Mouse (Mus musculus): ENCODE measurements around the gene Slc5a8. TPM values are rescaled to one million over a fixed set of nuclear protein-coding genes. Genes with fewer than 3 reads are reported as not detected.

The Slc5a8 gene
- not detected in 2 replicates for polyA plus RNA-seq (2012)

DNA sequence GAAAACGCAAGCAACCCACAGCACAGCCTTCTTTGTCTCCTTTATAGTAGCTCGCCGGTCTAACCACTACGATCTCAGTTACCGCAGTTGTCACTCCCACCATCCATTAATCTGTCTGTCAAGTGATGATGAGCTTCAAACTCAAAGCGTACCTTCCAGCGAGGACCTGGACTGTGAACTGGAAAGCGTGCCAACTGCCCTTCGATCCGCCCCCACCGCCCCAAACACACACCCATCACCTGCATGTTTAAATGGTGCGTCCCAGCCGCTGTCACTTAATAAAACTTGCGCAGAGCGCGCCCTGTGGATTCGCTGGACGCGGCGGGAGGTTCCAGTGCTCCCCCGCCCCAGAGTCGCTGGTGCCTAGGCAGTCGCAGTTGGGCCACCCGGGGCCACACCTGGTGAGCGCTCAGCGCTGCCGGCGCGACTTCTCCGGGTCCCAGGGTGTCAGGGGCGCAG, at the start of gene Slc5a8:
Gene Slc5a8 (plus strand): TSS at position 361 of the 459 bp plus-strand sequence.
- H3K9me3 ChIP-seq (ENCODE audit: control insufficient read depth, low read length) = no peaks in the 10 kb centered on the region
- H3K4me3 ChIP-seq (replicated peaks) = no peak within 1 kb of the TSS
- no peaks in the 10 kb centered on the region for H3K4me1 ChIP-seq (ENCODE audit: control insufficient read depth)
- TF ChIP-seq GATA1 (IDR thresholded peaks at IDR 0.05; ENCODE audit: low read length) (no peak), TAL1 (IDR thresholded peaks at IDR 0.05; ENCODE audit: low read length) (no peak)
- H3K36me3 ChIP-seq (ENCODE audit: control insufficient read depth) = no peaks in the 10 kb centered on the region
- peaks cover 24% of the 10 kb centered on the region for H3K27me3 ChIP-seq (ENCODE audit: control insufficient read depth)

GRCm38 (mm10) chr10:88848876-88849476, 36.8 kb upstream of the Slc5a8 start:
- Histone ChIP-seq H3K27me3 (ENCODE audit: control insufficient read depth) (no peaks in the 10 kb centered on the region), H3K36me3 (ENCODE audit: control insufficient read depth) (no peaks in the 10 kb centered on the region), H3K4me3 (replicated peaks) (no peak overlapping the region), H3K4me1 (ENCODE audit: control insufficient read depth) (no peaks in the 10 kb centered on the region), H3K9me3 (ENCODE audit: control insufficient read depth, low read length) (peaks cover 4% of the 10 kb centered on the region)
- no peak for TF ChIP-seq TAL1 (IDR thresholded peaks at IDR 0.05; ENCODE audit: low read length)
- no peak for TF ChIP-seq GATA1 (IDR thresholded peaks at IDR 0.05; ENCODE audit: low read length)

DNA sequence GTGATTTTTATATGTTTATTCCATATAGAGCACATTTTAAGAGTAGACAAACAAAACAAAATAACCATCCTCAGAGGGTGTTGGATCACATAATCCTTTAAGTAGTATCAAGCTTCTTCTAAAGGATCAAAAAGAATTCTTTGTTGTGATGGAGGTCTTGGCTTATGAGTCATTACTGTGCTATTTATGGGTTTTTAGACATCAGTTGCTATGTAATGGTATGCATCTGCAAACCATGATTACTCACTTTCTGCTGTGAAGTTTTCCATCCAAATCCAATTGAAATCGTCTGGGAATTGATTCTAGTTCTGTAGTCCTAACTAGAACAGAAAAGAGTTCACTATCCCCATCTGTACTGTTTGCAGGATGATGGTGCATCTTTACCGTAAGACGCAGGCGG, 35.8 kb upstream of the Slc5a8 start:
- no peak overlapping the region for H3K4me3 ChIP-seq (replicated peaks)
- H3K27me3 ChIP-seq (ENCODE audit: control insufficient read depth) = no peaks in the 10 kb centered on the region
- H3K4me1 ChIP-seq (ENCODE audit: control insufficient read depth) = no peaks in the 10 kb centered on the region
- peaks cover 4% of the 10 kb centered on the region for H3K9me3 ChIP-seq (ENCODE audit: control insufficient read depth, low read length)
- H3K36me3 ChIP-seq (ENCODE audit: control insufficient read depth) = no peaks in the 10 kb centered on the region
- TF ChIP-seq TAL1 (IDR thresholded peaks at IDR 0.05; ENCODE audit: low read length) = no peak
- TF ChIP-seq GATA1 (IDR thresholded peaks at IDR 0.05; ENCODE audit: low read length) = no peak

DNA sequence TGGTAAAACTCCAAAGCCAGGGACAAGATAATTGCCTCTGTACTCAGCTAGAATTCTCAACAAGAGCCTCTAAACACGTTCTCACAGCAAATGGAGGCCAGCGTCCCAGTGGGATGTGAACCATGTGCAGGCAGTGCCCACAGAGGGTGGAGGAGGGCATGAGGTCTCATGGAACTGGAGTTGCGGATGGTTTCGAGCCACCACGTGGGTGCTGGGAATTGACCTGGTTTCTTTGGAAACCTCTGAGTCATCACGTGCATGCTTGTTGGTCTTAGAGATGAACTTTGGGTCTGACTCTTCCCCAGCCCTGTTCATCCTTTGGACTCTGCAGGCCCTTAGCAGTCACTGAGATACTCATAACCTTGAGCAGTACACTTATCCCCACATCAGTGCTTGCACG, 32.5 kb upstream of the Slc5a8 start:
- Histone ChIP-seq H3K36me3 (ENCODE audit: control insufficient read depth) (no peaks in the 10 kb centered on the region), H3K9me3 (ENCODE audit: control insufficient read depth, low read length) (peaks cover 4% of the 10 kb centered on the region), H3K4me3 (replicated peaks) (no peak overlapping the region), H3K27me3 (ENCODE audit: control insufficient read depth) (no peaks in the 10 kb centered on the region), H3K4me1 (ENCODE audit: control insufficient read depth) (no peaks in the 10 kb centered on the region)
- TF ChIP-seq TAL1 (IDR thresholded peaks at IDR 0.05; ENCODE audit: low read length) = no peak
- no peak for TF ChIP-seq GATA1 (IDR thresholded peaks at IDR 0.05; ENCODE audit: low read length)

DNA sequence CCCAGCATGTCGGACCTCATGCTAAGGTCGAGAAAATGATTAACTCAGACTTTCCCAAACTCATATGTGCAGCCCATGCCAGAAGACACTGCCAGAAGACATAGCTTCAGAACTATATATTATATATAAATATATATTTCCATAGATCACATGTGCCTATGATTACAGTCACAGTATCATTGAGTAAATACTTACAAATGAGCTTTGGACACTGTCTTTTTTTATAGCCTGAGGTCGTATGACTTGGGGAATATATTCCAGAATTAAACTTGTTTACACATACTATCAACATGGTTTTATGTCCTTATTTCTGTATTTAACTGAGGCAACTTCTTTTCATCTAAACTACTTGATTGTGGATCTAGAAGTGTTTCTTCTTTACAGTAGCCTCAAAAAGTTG, 24.9 kb upstream of the Slc5a8 start:
- Histone ChIP-seq H3K9me3 (ENCODE audit: control insufficient read depth, low read length) (no peaks in the 10 kb centered on the region), H3K4me1 (ENCODE audit: control insufficient read depth) (no peaks in the 10 kb centered on the region), H3K4me3 (replicated peaks) (no peak overlapping the region), H3K27me3 (ENCODE audit: control insufficient read depth) (no peaks in the 10 kb centered on the region), H3K36me3 (ENCODE audit: control insufficient read depth) (no peaks in the 10 kb centered on the region)
- TF ChIP-seq TAL1 (IDR thresholded peaks at IDR 0.05; ENCODE audit: low read length) = no peak
- no peak for TF ChIP-seq GATA1 (IDR thresholded peaks at IDR 0.05; ENCODE audit: low read length)

DNA sequence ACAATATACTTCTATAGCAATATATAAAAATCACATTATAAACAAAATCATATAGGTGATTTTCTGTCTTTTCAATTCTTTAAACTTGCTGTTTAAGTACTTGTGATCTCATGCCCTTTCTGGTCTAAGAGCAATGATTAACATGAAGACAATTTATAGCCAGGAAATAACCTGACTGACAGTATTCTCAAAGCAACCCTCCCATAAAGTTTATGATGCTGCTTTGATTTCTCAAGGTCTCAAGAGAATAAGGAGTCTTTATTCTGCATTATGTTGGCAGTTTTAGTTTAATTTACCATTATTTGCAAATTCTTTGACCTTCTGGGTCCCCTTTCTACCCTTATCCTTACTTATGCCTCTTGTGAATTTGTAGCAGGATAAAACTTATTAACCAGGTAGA, 24.4 kb upstream of the Slc5a8 start:
- TF ChIP-seq TAL1 (IDR thresholded peaks at IDR 0.05; ENCODE audit: low read length) = no peak
- no peak for TF ChIP-seq GATA1 (IDR thresholded peaks at IDR 0.05; ENCODE audit: low read length)
- no peak overlapping the region for H3K4me3 ChIP-seq (replicated peaks)
- H3K27me3 ChIP-seq (ENCODE audit: control insufficient read depth) = no peaks in the 10 kb centered on the region
- no peaks in the 10 kb centered on the region for H3K4me1 ChIP-seq (ENCODE audit: control insufficient read depth)
- no peaks in the 10 kb centered on the region for H3K9me3 ChIP-seq (ENCODE audit: control insufficient read depth, low read length)
- H3K36me3 ChIP-seq (ENCODE audit: control insufficient read depth) = no peaks in the 10 kb centered on the region

- Histone ChIP-seq H3K27me3 (ENCODE audit: control insufficient read depth) (no peaks in the 10 kb centered on the region), H3K4me1 (ENCODE audit: control insufficient read depth) (no peaks in the 10 kb centered on the region), H3K36me3 (ENCODE audit: control insufficient read depth) (no peaks in the 10 kb centered on the region), H3K9me3 (ENCODE audit: control insufficient read depth, low read length) (no peaks in the 10 kb centered on the region), H3K4me3 (replicated peaks) (no peak overlapping the region)
- no peak for TF ChIP-seq GATA1 (IDR thresholded peaks at IDR 0.05; ENCODE audit: low read length)
Observed at GRCm38 (mm10) chr10:88862293-88862692, 23.5 kb upstream of the Slc5a8 start.

GRCm38 (mm10) chr10:88866017-88866416, 19.8 kb upstream of the Slc5a8 start:
- Histone ChIP-seq H3K4me3 (replicated peaks) (no peak overlapping the region), H3K36me3 (ENCODE audit: control insufficient read depth) (no peaks in the 10 kb centered on the region), H3K4me1 (ENCODE audit: control insufficient read depth) (no peaks in the 10 kb centered on the region), H3K9me3 (ENCODE audit: control insufficient read depth, low read length) (no peaks in the 10 kb centered on the region), H3K27me3 (ENCODE audit: control insufficient read depth) (no peaks in the 10 kb centered on the region)
- no peak for TF ChIP-seq TAL1 (IDR thresholded peaks at IDR 0.05; ENCODE audit: low read length)

GRCm38 (mm10) chr10:88874870-88875269, 10.9 kb upstream of the Slc5a8 start:
- H3K9me3 ChIP-seq (ENCODE audit: control insufficient read depth, low read length) = no peaks in the 10 kb centered on the region
- H3K4me3 ChIP-seq (replicated peaks) = no peak overlapping the region
- H3K36me3 ChIP-seq (ENCODE audit: control insufficient read depth) = no peaks in the 10 kb centered on the region
- H3K27me3 ChIP-seq (ENCODE audit: control insufficient read depth) = no peaks in the 10 kb centered on the region
- no peaks in the 10 kb centered on the region for H3K4me1 ChIP-seq (ENCODE audit: control insufficient read depth)
- TF ChIP-seq GATA1 (IDR thresholded peaks at IDR 0.05; ENCODE audit: low read length) = no peak
- no peak for TF ChIP-seq TAL1 (IDR thresholded peaks at IDR 0.05; ENCODE audit: low read length)

DNA sequence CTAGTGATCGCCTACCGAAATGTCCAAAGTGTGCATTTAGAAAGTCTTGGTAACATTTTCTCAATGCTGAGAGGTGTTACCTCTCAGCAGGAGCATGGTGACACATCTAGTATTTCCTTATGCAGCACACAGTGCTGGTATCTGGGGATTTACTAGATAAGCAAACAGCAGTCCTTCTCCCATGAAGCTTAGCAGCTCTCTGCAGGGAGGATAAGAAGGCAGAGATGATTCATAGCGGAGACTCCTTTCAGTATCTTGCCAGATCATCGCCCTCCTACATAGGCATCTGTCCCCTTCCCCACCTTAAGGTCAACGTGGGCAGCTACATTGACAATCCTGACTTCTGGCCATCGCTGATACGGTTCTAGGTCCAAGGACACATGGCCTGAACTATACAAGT, 8.4 kb upstream of the Slc5a8 start:
- no peak overlapping the region for H3K4me3 ChIP-seq (replicated peaks)
- no peaks in the 10 kb centered on the region for H3K36me3 ChIP-seq (ENCODE audit: control insufficient read depth)
- no peak for TF ChIP-seq TAL1 (IDR thresholded peaks at IDR 0.05; ENCODE audit: low read length)
- no peak for TF ChIP-seq GATA1 (IDR thresholded peaks at IDR 0.05; ENCODE audit: low read length)
- no peaks in the 10 kb centered on the region for H3K27me3 ChIP-seq (ENCODE audit: control insufficient read depth)
- H3K4me1 ChIP-seq (ENCODE audit: control insufficient read depth) = no peaks in the 10 kb centered on the region
- no peaks in the 10 kb centered on the region for H3K9me3 ChIP-seq (ENCODE audit: control insufficient read depth, low read length)

All from erythroblast, embryonic 14.5 days (primary cell).